ENCODE assay signal across 9 mouse cellular contexts in genomic region chr7:81827806-81828667, GRCm38 (mm10). TPM values are rescaled to one million over a fixed set of nuclear protein-coding genes. Genes with fewer than 3 reads are reported as not detected.
DNase-seq lines count a peak whose midpoint lies in the region; ATAC-seq and TF ChIP-seq lines count a peak whose summit lies in the region.
"Had no signal": no experiment of that assay in that cellular context is flagged by ENCODE, and none has a peak within 500 bp of the region (broad histone marks: within the 10 kb centered on the region; RNA-seq: fewer than 3 reads in every experiment).

No protein-coding gene starts in this region.

- H3K27me3 ChIP-seq in lung, embryonic 14.5 days (ENCODE audit: insufficient read depth, low read length), result no peaks in the 10 kb centered on the region
- H3K27me3 ChIP-seq in hindbrain, embryonic 10.5 days (ENCODE audit: insufficient read depth, poor library complexity, severe bottlenecking), result no peaks in the 10 kb centered on the region
- H3K27me3 ChIP-seq in liver, embryonic 14.5 days (ENCODE audit: control insufficient read depth, insufficient read depth, low read length), result no peaks in the 10 kb centered on the region
- H3K27me3 ChIP-seq in neural tube, embryonic 14.5 days (ENCODE audit: control insufficient read depth, insufficient read depth, low read length), result no peaks in the 10 kb centered on the region

- H3K27ac ChIP-seq in lung, embryonic 14.5 days (ENCODE audit: low read depth), result peak overlapping the region; percentile 94
- peak overlapping the region; percentile 92 for H3K27ac ChIP-seq in hindbrain, embryonic 10.5 days
- H3K27ac ChIP-seq in liver, embryonic 14.5 days, result peak overlapping the region; percentile 65
- peak overlapping the region; percentile 95 for H3K27ac ChIP-seq in neural tube, embryonic 14.5 days (ENCODE audit: low read depth, low read length)

- H3K4me2 ChIP-seq in lung, embryonic 14.5 days, result peak overlapping the region; percentile 77
- peak overlapping the region; percentile 94 for H3K4me2 ChIP-seq in liver, embryonic 14.5 days (ENCODE audit: low read depth)
- peak overlapping the region; percentile 78 for H3K4me2 ChIP-seq in neural tube, embryonic 14.5 days (ENCODE audit: low read depth, low read length)

- H3K4me3 ChIP-seq in lung, embryonic 14.5 days (ENCODE audit: low read depth, low read length), result peak overlapping the region; percentile 69
- H3K4me3 ChIP-seq in hindbrain, embryonic 10.5 days, result peak overlapping the region; percentile 88
- peak overlapping the region; percentile 75 to 90 for H3K4me3 ChIP-seq in liver, embryonic 14.5 days (ENCODE audit: insufficient read depth in 1 of 2, low read depth in 2 of 2, low read length in 2 of 2)
- peak overlapping the region; percentile 81 for H3K4me3 ChIP-seq in neural tube, embryonic 14.5 days (ENCODE audit: low read depth, low read length)

- TF ChIP-seq EP300 in liver, embryonic 14.5 days (IDR thresholded peaks at IDR 0.05; ENCODE audit: low read depth), result no peak

- H3K9ac ChIP-seq in lung, embryonic 14.5 days, result peak overlapping the region; percentile 79
- peak overlapping the region; percentile 80 for H3K9ac ChIP-seq in liver, embryonic 14.5 days (replicated peaks)
- H3K9ac ChIP-seq in neural tube, embryonic 14.5 days (replicated peaks; ENCODE audit: low read depth, low read length), result peak overlapping the region; percentile 96

- no peak for ATAC-seq in lung, embryonic 14.5 days (ENCODE audit: insufficient read depth)
- no peak for ATAC-seq in liver, embryonic 14.5 days (ENCODE audit: insufficient read depth)
- peak; percentile 15; the same call in 1 of the 2 replicates for ATAC-seq in neural tube, embryonic 14.5 days (ENCODE audit: low read depth)

- no peaks in the 10 kb centered on the region for H3K36me3 ChIP-seq in lung, embryonic 14.5 days (ENCODE audit: insufficient read depth)
- H3K36me3 ChIP-seq in hindbrain, embryonic 10.5 days, result no peaks in the 10 kb centered on the region
- H3K36me3 ChIP-seq in liver, embryonic 14.5 days (replicated peaks; ENCODE audit: control insufficient read depth, insufficient read depth, low read depth), result no peaks in the 10 kb centered on the region
- H3K36me3 ChIP-seq in neural tube, embryonic 14.5 days (ENCODE audit: control insufficient read depth, insufficient read depth, low read length), result no peaks in the 10 kb centered on the region

- H3K4me1 ChIP-seq in lung, embryonic 14.5 days (ENCODE audit: insufficient read depth), result peaks cover 11% of the 10 kb centered on the region
- H3K4me1 ChIP-seq in hindbrain, embryonic 10.5 days (replicated peaks), result peaks cover 42% of the 10 kb centered on the region
- H3K4me1 ChIP-seq in liver, embryonic 14.5 days (replicated peaks; ENCODE audit: control insufficient read depth in 2 of 2, insufficient read depth in 2 of 2, low read length in 1 of 2), result peaks cover 13 to 22% of the 10 kb centered on the region in 2 experiments
- peaks cover 31% of the 10 kb centered on the region for H3K4me1 ChIP-seq in neural tube, embryonic 14.5 days (ENCODE audit: control insufficient read depth, insufficient read depth, low read length)

- no peak for TF ChIP-seq POLR2A in brain, embryonic 14.5 days (IDR thresholded peaks at IDR 0.05; ENCODE audit: borderline replicate concordance, extremely low read depth, insufficient read depth, insufficient read length, poor library complexity, severe bottlenecking)

- H3K9me3 ChIP-seq in lung, embryonic 14.5 days (ENCODE audit: low read depth, low read length), result no peaks in the 10 kb centered on the region
- no peaks in the 10 kb centered on the region for H3K9me3 ChIP-seq in hindbrain, embryonic 10.5 days
- no peaks in the 10 kb centered on the region for H3K9me3 ChIP-seq in liver, embryonic 14.5 days (ENCODE audit: control insufficient read depth, low read length)
- no peaks in the 10 kb centered on the region for H3K9me3 ChIP-seq in neural tube, embryonic 14.5 days (ENCODE audit: control insufficient read depth, low read length)

- no peak for TF ChIP-seq CTCF in lung, embryonic 14.5 days (IDR thresholded peaks at IDR 0.05; ENCODE audit: low read depth)
- no peak for TF ChIP-seq CTCF in brain, embryonic 14.5 days (IDR thresholded peaks at IDR 0.05; ENCODE audit: borderline replicate concordance, extremely low read depth, insufficient read depth, insufficient read length)
- no peak for TF ChIP-seq CTCF in liver, embryonic 14.5 days (IDR thresholded peaks at IDR 0.05; ENCODE audit: low read depth)

- 22% methylated on average over 17 of the region's 17 CpGs for WGBS in lung, embryonic 14.5 days
- 30% methylated on average over 17 of the region's 17 CpGs for WGBS in hindbrain, embryonic 10.5 days
- WGBS in liver, embryonic 14.5 days (ENCODE audit: insufficient replicate concordance), result 18% methylated on average over 17 of the region's 17 CpGs
- 23% methylated on average over 17 of the region's 17 CpGs for WGBS in neural tube, embryonic 14.5 days

- DNase-seq in lung, embryonic 14.5 days, result peak; percentile 12
- no peak for DNase-seq in lung, postnatal 25 days (ENCODE audit: low spot score)
- DNase-seq in brain, embryonic 14.5 days (ENCODE audit: low read depth), result peak; percentile 20
- DNase-seq in hindbrain, embryonic 10.5 days (ENCODE audit: low spot score), result no peak
- DNase-seq in liver, embryonic 14.5 days (ENCODE audit: low read depth in 3 of 3, low spot score in 3 of 3), result no peak
- no peak for DNase-seq in right cerebral cortex, postnatal 14 days
- no peak for DNase-seq in gastrocnemius, postnatal 4 days (ENCODE audit: low spot score in 2 of 2)

RNA-seq across cellular contexts. Expression of gene Btbd1, which starts 1.2 kb away (rescaled TPM):
- 81.8 and 92.3 TPM in 2 replicates for polyA plus RNA-seq in lung, embryonic 14.5 days (2014; fragmentation: Nextera tagmentation; extraction: Ambion mirVana)
- polyA plus RNA-seq in brain, embryonic 14.5 days (2012; rRNA removed), result 79.3 and 82.9 TPM in 2 replicates
- polyA plus RNA-seq in hindbrain, embryonic 10.5 days (2016; fragmentation: Nextera tagmentation; extraction: Ambion mirVana), result 58.3 and 63.1 TPM in 2 replicates
- polyA plus RNA-seq in liver, embryonic 14.5 days (2012; rRNA removed), result 8.8 and 15.3 TPM in 2 replicates
- polyA plus RNA-seq in liver, embryonic 14.5 days (2014; fragmentation: Nextera tagmentation; extraction: Ambion mirVana), result 29.1 and 29.8 TPM in 2 replicates
- polyA plus RNA-seq in neural tube, embryonic 14.5 days (2014; fragmentation: Nextera tagmentation; extraction: Ambion mirVana), result 137 and 144 TPM in 2 replicates
- total RNA-seq in gastrocnemius, postnatal 4 days (2021), result 100 to 1,000 TPM; 177 to 218 TPM

RNA-seq across cellular contexts. Expression of gene Gm10160, which starts 27.6 kb away (rescaled TPM):
- polyA plus RNA-seq in lung, embryonic 14.5 days (2014; fragmentation: Nextera tagmentation; extraction: Ambion mirVana), result not detected in 2 replicates
- polyA plus RNA-seq in brain, embryonic 14.5 days (2012; rRNA removed), result not detected in 2 replicates
- not detected in 2 replicates for polyA plus RNA-seq in hindbrain, embryonic 10.5 days (2016; fragmentation: Nextera tagmentation; extraction: Ambion mirVana)
- polyA plus RNA-seq in liver, embryonic 14.5 days (2012; rRNA removed), result not detected in 2 replicates
- polyA plus RNA-seq in liver, embryonic 14.5 days (2014; fragmentation: Nextera tagmentation; extraction: Ambion mirVana), result not detected in 2 replicates
- polyA plus RNA-seq in neural tube, embryonic 14.5 days (2014; fragmentation: Nextera tagmentation; extraction: Ambion mirVana), result not detected in 2 replicates
- total RNA-seq in gastrocnemius, postnatal 4 days (2021), result not detected
- polyA plus RNA-seq: gonadal fat pad, adult 2 months had no signal

RNA-seq across cellular contexts. Expression of gene Tm6sf1, which starts 30.8 kb away (rescaled TPM):
- 16.0 and 17.5 TPM in 2 replicates for polyA plus RNA-seq in lung, embryonic 14.5 days (2014; fragmentation: Nextera tagmentation; extraction: Ambion mirVana)
- polyA plus RNA-seq in brain, embryonic 14.5 days (2012; rRNA removed), result 16.7 and 19.0 TPM in 2 replicates
- 11.3 and 11.9 TPM in 2 replicates for polyA plus RNA-seq in hindbrain, embryonic 10.5 days (2016; fragmentation: Nextera tagmentation; extraction: Ambion mirVana)
- 8.9 and 9.4 TPM in 2 replicates for polyA plus RNA-seq in liver, embryonic 14.5 days (2012; rRNA removed)
- 6.4 and 7.9 TPM in 2 replicates for polyA plus RNA-seq in liver, embryonic 14.5 days (2014; fragmentation: Nextera tagmentation; extraction: Ambion mirVana)
- 12.4 and 12.5 TPM in 2 replicates for polyA plus RNA-seq in neural tube, embryonic 14.5 days (2014; fragmentation: Nextera tagmentation; extraction: Ambion mirVana)
- total RNA-seq in gastrocnemius, postnatal 4 days (2021), result 100 to 1,000 TPM in 1 of 2 experiments, 10 to 100 TPM in 1; 92.9 to 136 TPM

RNA-seq across cellular contexts. Expression of gene 3110040N11Rik, which starts 38.8 kb away (rescaled TPM):
- 45.3 and 49.9 TPM in 2 replicates for polyA plus RNA-seq in lung, embryonic 14.5 days (2014; fragmentation: Nextera tagmentation; extraction: Ambion mirVana)
- 38.1 and 50.0 TPM in 2 replicates for polyA plus RNA-seq in brain, embryonic 14.5 days (2012; rRNA removed)
- polyA plus RNA-seq in hindbrain, embryonic 10.5 days (2016; fragmentation: Nextera tagmentation; extraction: Ambion mirVana), result 50.1 and 50.8 TPM in 2 replicates
- polyA plus RNA-seq in liver, embryonic 14.5 days (2012; rRNA removed), result 16.9 and 21.4 TPM in 2 replicates
- polyA plus RNA-seq in liver, embryonic 14.5 days (2014; fragmentation: Nextera tagmentation; extraction: Ambion mirVana), result 25.4 and 25.9 TPM in 2 replicates
- 45.3 and 55.4 TPM in 2 replicates for polyA plus RNA-seq in neural tube, embryonic 14.5 days (2014; fragmentation: Nextera tagmentation; extraction: Ambion mirVana)
- total RNA-seq in gastrocnemius, postnatal 4 days (2021), result 10 to 100 TPM; 28.6 to 30.5 TPM

Comparison
In these comparisons a context has a peak if more than half of its experiments do, and no peak if none do; other contexts are left out.
1. DNase-seq: peak in lung, embryonic 14.5 days (single experiment) and brain, embryonic 14.5 days (single experiment); none in lung, postnatal 25 days (single experiment), hindbrain, embryonic 10.5 days (single experiment), liver, embryonic 14.5 days (0 of 3), right cerebral cortex, postnatal 14 days (single experiment) and gastrocnemius, postnatal 4 days (0 of 2).
2. Peak in every context shown above with its lines, with median percentiles within 50 percentile points of each other: H3K27ac ChIP-seq, H3K4me2 ChIP-seq, H3K4me3 ChIP-seq and H3K9ac ChIP-seq.